Comparison of ENCODE assay signal across 8 mouse cellular contexts in the genomic region with DNA sequence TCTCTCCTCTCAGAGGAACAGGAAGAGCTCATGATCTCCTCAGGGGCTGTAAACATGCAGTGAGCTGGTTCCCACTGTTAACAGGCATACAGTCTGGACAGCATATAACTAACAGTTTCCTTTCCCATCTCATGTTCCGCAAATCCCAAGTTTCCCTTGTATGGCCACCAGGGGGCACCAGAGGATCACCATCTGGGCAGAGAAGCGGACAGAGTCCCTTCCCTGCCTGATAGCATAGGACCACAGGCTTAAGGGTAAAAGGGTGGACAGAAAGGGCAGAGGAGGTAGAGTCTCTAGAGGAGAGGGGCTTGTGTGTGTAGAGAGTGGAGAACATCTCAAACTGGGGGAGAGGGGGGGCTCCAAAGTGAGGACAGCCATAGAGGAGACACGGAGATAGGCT.
DNase-seq lines count a peak whose midpoint lies in the region; ATAC-seq and TF ChIP-seq lines count a peak whose summit lies in the region.

No protein-coding gene starts in this region.

- TF ChIP-seq EP300 in stomach, postnatal 0 days (optimal IDR thresholded peaks at IDR 0.05): no peak

- DNase-seq in CD8-positive naive resting alpha-beta T cell, adult 2 months (ENCODE audit: low read depth in 2 of 2, low spot score in 2 of 2): peak; percentile 71 to 73
- DNase-seq in c-Kit-negative CD71-positive TER-119-positive erythroid progenitor cells, embryonic 14.5 days (ENCODE audit: low read depth, low spot score): peak; percentile 76
- DNase-seq in fibroblast of lung, adult 2 months (ENCODE audit: low read depth): peak; percentile 54
- DNase-seq in heart, postnatal 10 days: peak; percentile 92 to 96
- peak; percentile 86 to 94 for DNase-seq in kidney, postnatal 36 days
- peak; percentile 89 for DNase-seq in stomach, postnatal 0 days (ENCODE audit: low spot score)

- H3K9ac ChIP-seq in liver, embryonic 15.5 days: no peak overlapping the region
- no peak overlapping the region for H3K9ac ChIP-seq in neural tube, embryonic 13.5 days
- H3K9ac ChIP-seq in stomach, postnatal 0 days (ENCODE audit: low read length): no peak overlapping the region

- TF ChIP-seq CTCF in stomach, postnatal 0 days (IDR thresholded peaks at IDR 0.05; ENCODE audit: low read depth): peak; percentile 99

- H3K27ac ChIP-seq in liver, embryonic 15.5 days (replicated peaks): no peak overlapping the region
- no peak overlapping the region for H3K27ac ChIP-seq in neural tube, embryonic 13.5 days (replicated peaks)
- H3K27ac ChIP-seq in stomach, postnatal 0 days (replicated peaks): no peak overlapping the region

- H3K4me1 ChIP-seq in liver, embryonic 15.5 days (replicated peaks): peaks cover 20% of the 10 kb centered on the region
- peaks cover 34% of the 10 kb centered on the region for H3K4me1 ChIP-seq in neural tube, embryonic 13.5 days (replicated peaks)
- H3K4me1 ChIP-seq in stomach, postnatal 0 days (replicated peaks; ENCODE audit: control insufficient read depth, insufficient read depth): no peaks in the 10 kb centered on the region

- no peak overlapping the region for H3K4me3 ChIP-seq in liver, embryonic 15.5 days (replicated peaks)
- H3K4me3 ChIP-seq in neural tube, embryonic 13.5 days: no peak overlapping the region
- no peak overlapping the region for H3K4me3 ChIP-seq in stomach, postnatal 0 days (ENCODE audit: low read depth, low read length)

- intact Hi-C loops in heart, postnatal 10 days (cut with DNase I): loop anchor here (1.0 to 5.0 kb wide), 3 partner anchors 66 to 212 kb away; a partner anchor contains a TSS

- H3K4me2 ChIP-seq in liver, embryonic 15.5 days: no peak overlapping the region
- H3K4me2 ChIP-seq in neural tube, embryonic 13.5 days: no peak overlapping the region
- no peak overlapping the region for H3K4me2 ChIP-seq in stomach, postnatal 0 days (replicated peaks; ENCODE audit: low read depth)

- no peaks in the 10 kb centered on the region for H3K9me3 ChIP-seq in liver, embryonic 15.5 days (replicated peaks)
- no peaks in the 10 kb centered on the region for H3K9me3 ChIP-seq in neural tube, embryonic 13.5 days
- H3K9me3 ChIP-seq in stomach, postnatal 0 days (ENCODE audit: control insufficient read depth, low read length): no peaks in the 10 kb centered on the region

- H3K36me3 ChIP-seq in liver, embryonic 15.5 days (replicated peaks): no peaks in the 10 kb centered on the region
- H3K36me3 ChIP-seq in neural tube, embryonic 13.5 days: no peaks in the 10 kb centered on the region
- no peaks in the 10 kb centered on the region for H3K36me3 ChIP-seq in stomach, postnatal 0 days (ENCODE audit: control insufficient read depth, insufficient read depth, low read length)

- peaks cover 74% of the 10 kb centered on the region for H3K27me3 ChIP-seq in liver, embryonic 15.5 days
- H3K27me3 ChIP-seq in neural tube, embryonic 13.5 days: peaks cover 21% of the 10 kb centered on the region
- peaks cover 5% of the 10 kb centered on the region; the same call in 1 of the 2 replicates for H3K27me3 ChIP-seq in stomach, postnatal 0 days (ENCODE audit: control insufficient read depth, insufficient read depth, low read length)

- WGBS in liver, embryonic 15.5 days (ENCODE audit: insufficient replicate concordance): 20% methylated on average over 3 of the region's 3 CpGs
- WGBS in neural tube, embryonic 13.5 days: 21% methylated on average over 3 of the region's 3 CpGs
- WGBS in stomach, postnatal 0 days: 14% methylated on average over 3 of the region's 3 CpGs

- ATAC-seq in liver, embryonic 15.5 days (ENCODE audit: insufficient read depth): peak; percentile 7
- peak; percentile 55 for ATAC-seq in neural tube, embryonic 13.5 days (ENCODE audit: low read depth)
- ATAC-seq in stomach, postnatal 0 days (ENCODE audit: low FRiP score, low TSS enrichment): peak; percentile 27
